Mouse (Mus musculus) heart, embryonic 14.5 days (tissue): ENCODE measurements around the gene Fpgt. TPM values are rescaled to one million over a fixed set of nuclear protein-coding genes. Genes with fewer than 3 reads are reported as not detected.
A peak's percentile ranks its signal among the peaks of the same experiment; 100 is the strongest.

Experiments
- ATAC-seq: fragments of 200-750 bp; cut with Nextera tagmentation; 2 replicates; pipeline ENCODE4 v1.8.0; 2017; ENCODE audit warnings: low read depth, moderate TSS enrichment; ENCODE audit not compliant: insufficient number of reproducible peaks, insufficient read depth, low FRiP score
- H3K27ac ChIP-seq, 2 experiments: fragments of 200-500 bp in 1 of 2; fragments of 300-500 bp in 1 of 2; sonication (generic) in 1 of 2; replicated peaks in 1 of 2; 2 replicates each; pipeline ENCODE4 v1.5.1; 2012 to 2014; ENCODE audit warnings: low read depth in 2 of 2, low read length in 2 of 2, control low read depth in 1 of 2, mild to moderate bottlenecking in 1 of 2, mixed read lengths in 1 of 2; ENCODE audit not compliant: control insufficient read depth in 1 of 2, insufficient read depth in 1 of 2
- H3K27me3 ChIP-seq: fragments of 300-500 bp; sonication (generic); 2 replicates; pipeline ENCODE4 v1.6.1; 2014; ENCODE audit warnings: mild to moderate bottlenecking, low read length, control low read depth; ENCODE audit not compliant: control insufficient read depth, insufficient read depth
- H3K36me3 ChIP-seq: fragments of 300-500 bp; sonication (generic); 2 replicates; pipeline ENCODE4 v1.6.1; 2014; ENCODE audit warnings: mild to moderate bottlenecking, control low read depth, low read length, mixed read lengths; ENCODE audit not compliant: control insufficient read depth, insufficient read depth
- H3K4me1 ChIP-seq, 2 experiments: fragments of 200-500 bp in 1 of 2; fragments of 300-500 bp in 1 of 2; sonication (generic) in 1 of 2; 2 replicates each; pipeline ENCODE4 v1.6.1; 2012 to 2014; ENCODE audit warnings: low read length in 2 of 2, control low read depth in 1 of 2, mixed read lengths in 1 of 2; ENCODE audit not compliant: control insufficient read depth in 2 of 2, insufficient read depth in 2 of 2
- H3K4me2 ChIP-seq: fragments of 300-500 bp; sonication (generic); 2 replicates; pipeline ENCODE4 v1.6.1; 2014; ENCODE audit warnings: mild to moderate bottlenecking, low read length
- H3K4me3 ChIP-seq, 2 experiments: fragments of 200-500 bp in 1 of 2; fragments of 300-500 bp in 1 of 2; sonication (generic) in 1 of 2; 2 replicates each; pipeline ENCODE4 v1.5.1; 2012 to 2014; ENCODE audit warnings: low read length in 2 of 2, mild to moderate bottlenecking in 2 of 2, control low read depth in 1 of 2, low read depth in 1 of 2, moderate library complexity in 1 of 2; ENCODE audit not compliant: control insufficient read depth in 1 of 2, insufficient read depth in 1 of 2
- H3K9ac ChIP-seq: fragments of 300-500 bp; sonication (generic); 2 replicates; pipeline ENCODE4 v1.6.1; 2014; ENCODE audit warnings: mild to moderate bottlenecking, low read length
- H3K9me3 ChIP-seq: fragments of 300-500 bp; sonication (generic); 2 replicates; pipeline ENCODE4 v1.6.1; 2016; ENCODE audit warnings: low read length, control low read depth; ENCODE audit not compliant: control insufficient read depth
- WGBS: fragments of 180-500 bp; shearing (Covaris S2); extraction: QIAGEN DNeasy Blood & Tissue Kit; methylation state at CpG from one replicate; pipeline ENCODE4 v1.1.7; 2014; 5-methylcytosine and 5-hydroxymethylcytosine counted together
- polyA plus RNA-seq: library from polyadenylated mRNA; unstranded; fragments of >200 nt; fragmentation: Nextera tagmentation; extraction: Ambion mirVana; gene quantifications from 2 replicates; pipeline ENCODE4 v1.2.1, GENCODE M21; 2014

Gene Fpgt
- polyA plus RNA-seq, 1 experiment from 2014 or later, result 14.3 TPM

DNA sequence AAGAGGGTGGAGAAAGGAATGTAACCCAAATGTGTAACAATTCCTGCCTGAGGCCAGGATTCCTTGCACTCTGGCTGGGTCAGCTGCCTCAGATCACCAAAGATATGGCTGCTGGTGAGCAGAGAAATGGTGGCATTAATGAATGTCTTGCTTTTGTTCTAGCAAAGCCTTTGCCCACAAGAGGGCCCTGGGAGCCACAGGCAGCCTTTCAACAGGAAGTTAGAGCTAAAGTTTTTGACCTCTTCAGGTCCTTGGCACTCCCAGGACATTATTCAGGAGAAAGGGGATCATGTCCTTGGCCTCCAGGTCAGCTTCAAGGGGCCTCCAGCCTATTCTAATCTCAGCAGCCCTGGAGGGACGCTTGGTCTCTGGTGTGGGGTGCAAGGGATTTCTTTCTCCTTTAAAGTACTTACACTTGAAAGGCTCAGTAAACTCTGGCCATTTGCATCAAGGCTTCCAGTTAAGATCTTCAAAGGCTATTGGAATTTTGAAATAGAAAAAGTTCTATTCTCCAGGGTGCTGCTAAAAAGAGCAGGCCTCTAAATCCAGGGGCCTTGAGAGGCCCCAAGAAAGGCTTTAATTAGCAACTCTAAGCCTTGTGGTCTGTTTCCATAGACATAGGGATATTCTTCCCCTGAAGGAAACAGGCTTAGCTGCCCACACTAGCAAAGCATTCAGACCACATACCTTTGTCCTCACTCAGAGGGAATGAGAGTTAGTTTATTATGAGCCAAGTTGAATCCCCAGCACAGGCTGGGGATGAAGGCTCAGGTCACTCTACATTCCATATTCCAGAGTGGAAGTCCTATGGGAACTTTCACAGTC lies 54.0 kb downstream of the Fpgt start:
- WGBS, result 23% methylated on average over 1 of the region's 1 CpGs
- Histone ChIP-seq H3K9me3 (no peaks in the 10 kb centered on the region), H3K4me3 (no peak overlapping the region), H3K27me3 (no peaks in the 10 kb centered on the region), H3K4me2 (no peak overlapping the region), H3K36me3 (peaks cover 30% of the 10 kb centered on the region), H3K4me1 (peaks cover 7 to 19% of the 10 kb centered on the region in 2 experiments), H3K9ac (no peak overlapping the region), H3K27ac (peak overlapping the region; percentile 33 to 77; a peak in 3 of 4 replicates)
- ATAC-seq, result no peak; the same call in 1 of the 2 replicates

Other genes with a start within 250 kb of the Fpgt start
- gene Tnni3k, start 38.0 kb downstream of the Fpgt start, polyA plus RNA-seq, result 65.6 and 76.8 TPM in 2 replicates
- gene Lrriq3, start within 50 bp of the Fpgt start, polyA plus RNA-seq, result 0.54 and 0.57 TPM in 2 replicates